Comparison of ENCODE assay signal across 11 mouse cellular contexts in the genomic region with DNA sequence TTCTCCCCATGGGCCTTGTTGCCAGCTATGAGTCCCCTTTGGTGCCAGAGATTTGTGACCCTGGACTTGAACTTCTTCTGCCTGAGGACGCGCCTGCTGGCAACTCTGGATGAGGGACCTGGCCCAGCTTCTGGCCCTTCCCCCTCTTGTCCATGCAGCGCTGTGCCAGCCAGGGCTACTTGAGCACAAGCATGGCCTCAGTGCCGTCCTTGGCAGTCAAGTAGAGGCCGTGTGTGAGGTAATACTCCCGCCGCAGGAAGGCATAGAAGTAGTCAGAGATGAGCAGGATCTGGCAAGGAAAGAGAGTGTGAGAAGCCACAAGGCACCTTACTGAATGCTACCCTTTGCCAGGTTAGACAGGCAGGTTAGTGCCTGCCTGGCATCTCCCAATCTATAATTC. TPM values are rescaled to one million over a fixed set of nuclear protein-coding genes. Genes with fewer than 3 reads are reported as not detected.
DNase-seq lines count a peak whose midpoint lies in the region; ATAC-seq and TF ChIP-seq lines count a peak whose summit lies in the region.
"Had no signal": no experiment of that assay in that cellular context is flagged by ENCODE, and none has a peak within 500 bp of the region (broad histone marks: within the 10 kb centered on the region; RNA-seq: fewer than 3 reads in every experiment).

No protein-coding gene starts in this region.

- no peaks in the 10 kb centered on the region for H3K9me3 ChIP-seq in heart, embryonic 12.5 days (replicated peaks)
- H3K9me3 ChIP-seq in heart, embryonic 16.5 days (replicated peaks; ENCODE audit: control insufficient read depth, low read length) = no peaks in the 10 kb centered on the region
- H3K9me3 ChIP-seq in liver, embryonic 12.5 days (replicated peaks) = no peaks in the 10 kb centered on the region
- H3K9me3 ChIP-seq in hindbrain, embryonic 12.5 days (replicated peaks) = no peaks in the 10 kb centered on the region
- H3K9me3 ChIP-seq: limb, embryonic 13.5 days; midbrain, embryonic 12.5 days had no signal

- peaks cover 18% of the 10 kb centered on the region for H3K36me3 ChIP-seq in heart, embryonic 12.5 days
- H3K36me3 ChIP-seq in heart, embryonic 16.5 days (ENCODE audit: control insufficient read depth, insufficient read depth) = 0 out of 2 replicates have a peak, but pooled peaks cover 2% of the 10 kb centered on the region
- H3K36me3 ChIP-seq in thymus, adult 2 months (ENCODE audit: control insufficient read depth, insufficient read depth, low read length) = no peaks in the 10 kb centered on the region
- H3K36me3 ChIP-seq in liver, embryonic 12.5 days = peaks cover 17% of the 10 kb centered on the region
- peaks cover 10% of the 10 kb centered on the region for H3K36me3 ChIP-seq in hindbrain, embryonic 12.5 days

- H3K27ac ChIP-seq in heart, embryonic 12.5 days (ENCODE audit: poor library complexity, severe bottlenecking) = no peak overlapping the region
- H3K27ac ChIP-seq in heart, embryonic 16.5 days (ENCODE audit: low read length) = peak overlapping the region; percentile 40; the same call in 1 of the 2 replicates
- no peak overlapping the region for H3K27ac ChIP-seq in thymus, adult 2 months (ENCODE audit: control insufficient read depth, insufficient read depth, low read length)
- H3K27ac ChIP-seq in liver, embryonic 12.5 days = no peak overlapping the region
- no peak overlapping the region for H3K27ac ChIP-seq in hindbrain, embryonic 12.5 days
- H3K27ac ChIP-seq: limb, embryonic 13.5 days; midbrain, embryonic 12.5 days had no signal

- TF ChIP-seq POLR2A in thymus, adult 2 months (IDR thresholded peaks at IDR 0.05; ENCODE audit: control insufficient read depth, extremely low read depth, insufficient read depth, low read length, poor library complexity) = no peak

- H3K4me3 ChIP-seq in heart, embryonic 12.5 days = no peak overlapping the region
- no peak overlapping the region for H3K4me3 ChIP-seq in heart, embryonic 16.5 days (ENCODE audit: low read length)
- H3K4me3 ChIP-seq in thymus, adult 2 months (ENCODE audit: control insufficient read depth, insufficient read depth, low read length) = no peak overlapping the region
- H3K4me3 ChIP-seq in liver, embryonic 12.5 days = no peak overlapping the region
- no peak overlapping the region for H3K4me3 ChIP-seq in hindbrain, embryonic 12.5 days

- no peak overlapping the region for H3K4me2 ChIP-seq in heart, embryonic 12.5 days
- H3K4me2 ChIP-seq in heart, embryonic 16.5 days (ENCODE audit: low read depth, low read length) = no peak overlapping the region
- no peak overlapping the region for H3K4me2 ChIP-seq in liver, embryonic 12.5 days
- H3K4me2 ChIP-seq in hindbrain, embryonic 12.5 days (replicated peaks) = no peak overlapping the region

- 83% methylated on average over 7 of the region's 7 CpGs for WGBS in heart, embryonic 12.5 days
- 73% methylated on average over 7 of the region's 7 CpGs for WGBS in heart, embryonic 16.5 days
- 98% methylated on average over 7 of the region's 7 CpGs for WGBS in thymus, adult 2 months
- whole genome bisulfite sequencing in liver, embryonic 12.5 days (ENCODE audit: insufficient replicate concordance) = 86% methylated on average over 7 of the region's 7 CpGs
- WGBS in hindbrain, embryonic 12.5 days = 92% methylated on average over 7 of the region's 7 CpGs

- TF ChIP-seq CTCF in thymus, adult 2 months (IDR thresholded peaks at IDR 0.05; ENCODE audit: borderline replicate concordance, control insufficient read depth, extremely low read depth, insufficient read depth, low read length, poor library complexity) = no peak

- peak; percentile 97 for DNase-seq in heart, adult 11 months
- DNase-seq in adipocyte (ENCODE audit: low spot score) = peak; percentile 71
- peak; percentile 45 for DNase-seq in cerebellum, adult 8-10 months
- DNase-seq in thymus, adult 2 months = no peak
- DNase-seq: kidney, adult 8-10 months had no signal

- H3K27me3 ChIP-seq in heart, embryonic 12.5 days (replicated peaks) = no peaks in the 10 kb centered on the region
- no peaks in the 10 kb centered on the region for H3K27me3 ChIP-seq in heart, embryonic 16.5 days (ENCODE audit: control insufficient read depth, insufficient read depth, low read length)
- H3K27me3 ChIP-seq in thymus, adult 2 months (ENCODE audit: control insufficient read depth, insufficient read depth, low read length) = no peaks in the 10 kb centered on the region
- 0 out of 2 replicates have a peak, but pooled peaks cover 3% of the 10 kb centered on the region for H3K27me3 ChIP-seq in liver, embryonic 12.5 days (replicated peaks)
- no peaks in the 10 kb centered on the region for H3K27me3 ChIP-seq in hindbrain, embryonic 12.5 days
- H3K27me3 ChIP-seq: limb, embryonic 13.5 days; midbrain, embryonic 12.5 days had no signal

- no peak for ATAC-seq in heart, embryonic 12.5 days (ENCODE audit: insufficient number of reproducible peaks, low FRiP score)
- no peak for ATAC-seq in heart, embryonic 16.5 days (replicated peaks; ENCODE audit: extremely low read depth, insufficient read depth, low FRiP score)
- ATAC-seq in liver, embryonic 12.5 days = no peak
- ATAC-seq in hindbrain, embryonic 12.5 days (ENCODE audit: low FRiP score) = no peak

- peaks cover 17% of the 10 kb centered on the region for H3K4me1 ChIP-seq in heart, embryonic 12.5 days (replicated peaks)
- H3K4me1 ChIP-seq in heart, embryonic 16.5 days (ENCODE audit: control insufficient read depth, insufficient read depth, low read length) = peaks cover 20% of the 10 kb centered on the region
- peaks cover 9% of the 10 kb centered on the region for H3K4me1 ChIP-seq in thymus, adult 2 months (replicated peaks; ENCODE audit: control insufficient read depth, insufficient read depth, low read length)
- H3K4me1 ChIP-seq in liver, embryonic 12.5 days = peaks cover 8% of the 10 kb centered on the region
- H3K4me1 ChIP-seq in hindbrain, embryonic 12.5 days = peaks cover 11% of the 10 kb centered on the region

- H3K9ac ChIP-seq in heart, embryonic 12.5 days = no peak overlapping the region
- H3K9ac ChIP-seq in heart, embryonic 16.5 days (ENCODE audit: low read length) = no peak overlapping the region
- no peak overlapping the region for H3K9ac ChIP-seq in liver, embryonic 12.5 days
- H3K9ac ChIP-seq in hindbrain, embryonic 12.5 days = no peak overlapping the region
- H3K9ac ChIP-seq: limb, embryonic 13.5 days had no signal

RNA-seq across cellular contexts. Expression of gene Map1lc3a, which starts 2.3 kb away (rescaled TPM):
- 228 and 252 TPM in 2 replicates for polyA plus RNA-seq in heart, embryonic 12.5 days (2016; fragmentation: Nextera tagmentation; extraction: Ambion mirVana)
- 427 and 460 TPM in 2 replicates for polyA plus RNA-seq in heart, embryonic 16.5 days (2015; fragmentation: Nextera tagmentation; extraction: Ambion mirVana)
- polyA plus RNA-seq in thymus, adult 2 months (2012; rRNA removed) = 159 and 161 TPM in 2 replicates
- 27.4 and 28.9 TPM in 2 replicates for polyA plus RNA-seq in liver, embryonic 12.5 days (2016; fragmentation: Nextera tagmentation; extraction: Ambion mirVana)
- polyA plus RNA-seq in hindbrain, embryonic 12.5 days (2016; fragmentation: Nextera tagmentation; extraction: Ambion mirVana) = 229 and 254 TPM in 2 replicates

RNA-seq across cellular contexts. Expression of gene Dynlrb1, which starts 42.0 kb away (rescaled TPM):
- 341 and 361 TPM in 2 replicates for polyA plus RNA-seq in heart, embryonic 12.5 days (2016; fragmentation: Nextera tagmentation; extraction: Ambion mirVana)
- polyA plus RNA-seq in heart, embryonic 16.5 days (2015; fragmentation: Nextera tagmentation; extraction: Ambion mirVana) = 401 and 410 TPM in 2 replicates
- polyA plus RNA-seq in thymus, adult 2 months (2012; rRNA removed) = 277 and 303 TPM in 2 replicates
- 152 and 160 TPM in 2 replicates for polyA plus RNA-seq in liver, embryonic 12.5 days (2016; fragmentation: Nextera tagmentation; extraction: Ambion mirVana)
- polyA plus RNA-seq in hindbrain, embryonic 12.5 days (2016; fragmentation: Nextera tagmentation; extraction: Ambion mirVana) = 438 and 451 TPM in 2 replicates
